Mouse (Mus musculus) mouse embryonic stem cell (cell line): Measurements from ENCODE around the gene Ackr2.

ENCODE experiments used
- in situ Hi-C, 2 experiments: fragments of 300-500 bp; cut with MboI; formaldehyde crosslinking; loops; 1 replicate in 1 of 2; 3 replicates in 1 of 2; pipeline ENCODE4 v1.14.3; 2019 to 2020; ENCODE audit warnings: low sequenced_read_pairs in 2 of 2, low pct_unique_long_range_greater_than_20kb in 1 of 2, mixed read lengths in 1 of 2; ENCODE audit not compliant: unreplicated experiment in 1 of 2

Gene Ackr2

DNA sequence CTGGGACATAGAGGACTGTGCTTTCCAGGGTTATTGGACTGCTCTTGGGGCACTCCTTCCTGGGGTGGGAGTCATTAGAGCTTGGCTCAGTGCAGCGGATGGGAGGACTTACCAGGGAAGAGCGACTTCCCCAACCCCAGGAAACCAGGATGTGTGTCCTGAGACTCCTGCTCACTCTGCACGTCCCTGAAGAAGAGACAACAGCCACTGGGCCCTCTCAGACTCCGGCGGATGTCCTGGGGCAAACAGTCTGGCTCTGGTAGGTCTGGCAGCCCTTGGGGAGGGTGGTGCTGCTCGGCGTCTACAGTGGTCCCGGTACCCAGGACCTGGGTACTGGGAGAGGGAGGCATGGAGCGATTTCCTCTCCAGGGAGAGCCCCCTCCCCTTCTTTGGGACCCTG lies at the start of gene Ackr2:
TSS of gene Ackr2 (plus strand) at position 111 of the 400 bp plus-strand sequence.
- in situ Hi-C loops, result no loop called here

DNA sequence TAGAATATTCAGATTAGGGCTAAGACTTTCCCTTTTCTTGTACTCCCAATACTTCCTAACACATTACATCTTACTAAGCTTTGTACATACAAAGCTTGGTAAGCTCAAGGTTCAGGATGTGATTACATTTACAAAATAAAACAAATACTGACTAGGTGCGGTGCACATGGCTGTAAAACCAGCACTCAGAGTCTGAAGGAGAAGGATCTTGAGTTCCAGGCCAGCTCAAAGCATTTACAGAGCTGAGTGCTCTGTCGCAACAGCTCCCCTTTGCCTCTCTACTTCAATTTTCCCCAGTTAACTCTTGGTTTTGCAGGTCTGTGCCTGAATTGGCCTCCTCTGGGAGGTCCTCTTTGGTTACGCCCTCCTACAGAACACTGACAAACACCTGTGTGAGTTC lies 43.9 kb upstream of the Ackr2 start:
- in situ Hi-C loops, result no loop called here

DNA sequence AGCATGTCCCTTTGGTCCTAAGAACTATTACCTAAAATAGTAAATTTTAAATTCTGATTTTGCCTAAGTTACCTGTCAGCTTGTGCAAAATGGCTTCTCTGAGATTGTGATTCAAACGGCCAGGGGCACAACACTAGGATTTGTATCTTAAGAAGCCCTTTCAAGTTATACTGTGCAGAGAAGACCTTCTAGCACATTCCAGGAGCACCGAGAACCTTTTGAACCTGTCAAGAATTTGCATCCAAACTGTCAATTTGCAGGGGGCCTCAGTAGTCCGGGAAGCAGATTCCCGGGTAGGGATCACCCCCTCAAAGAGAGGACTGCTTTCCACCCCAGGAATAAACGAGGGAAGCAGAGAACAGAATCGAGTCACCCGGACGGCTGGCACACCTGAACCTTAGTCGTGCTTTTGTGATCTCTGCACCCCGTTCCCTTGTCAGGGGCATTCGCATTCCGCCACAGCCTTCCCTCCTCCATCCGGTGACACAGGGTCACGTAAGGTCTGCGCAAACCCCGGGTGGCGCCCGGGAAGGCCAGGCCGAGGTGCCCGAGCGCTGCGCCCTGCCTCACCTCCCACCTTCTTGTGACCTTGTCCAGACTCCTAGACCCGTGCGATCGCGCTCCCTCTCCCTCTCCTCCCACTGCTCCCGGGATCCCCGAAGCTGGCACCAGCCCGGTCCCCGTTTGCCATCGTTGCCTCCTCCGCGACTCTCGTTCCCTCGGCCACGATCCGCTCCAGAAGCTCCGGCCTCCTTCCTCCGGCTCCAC lies 41.3 kb upstream of the Ackr2 start:
- in situ Hi-C loops, result no loop called here

DNA sequence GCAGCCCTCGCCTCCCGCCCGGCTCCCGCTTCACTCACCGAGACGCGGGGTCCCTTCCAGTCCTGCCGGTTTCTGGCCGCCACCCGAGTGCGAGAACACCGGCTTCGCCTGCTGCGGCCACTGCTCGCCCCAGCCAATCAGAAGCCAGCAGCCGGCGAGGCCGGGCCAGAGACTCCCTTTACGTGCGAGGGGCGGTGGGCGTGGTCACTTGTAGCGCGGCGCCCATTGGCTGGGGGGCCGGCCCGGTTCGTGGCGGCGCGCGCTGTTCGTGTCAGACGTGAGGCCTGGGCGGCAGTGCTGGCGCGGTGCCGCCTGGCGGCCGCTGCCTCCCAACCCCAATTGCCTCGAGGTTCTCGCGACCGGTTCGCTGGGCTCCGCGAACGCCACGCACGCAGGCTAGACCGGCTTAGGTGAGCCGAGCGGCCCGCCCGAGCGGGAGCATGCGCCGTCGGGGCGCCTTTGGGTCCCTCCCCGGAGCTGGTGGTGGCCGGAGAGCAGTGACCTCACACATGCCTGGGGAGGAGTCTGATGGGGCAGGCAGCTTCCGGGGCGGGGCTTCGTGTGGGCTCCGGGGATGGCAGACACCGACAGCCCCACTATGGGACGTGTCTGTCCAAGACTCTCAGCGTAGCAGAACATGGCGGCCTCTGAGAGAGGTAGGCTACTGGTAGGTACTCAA lies 40.5 kb upstream of the Ackr2 start:
- in situ Hi-C loops, result no loop called here

DNA sequence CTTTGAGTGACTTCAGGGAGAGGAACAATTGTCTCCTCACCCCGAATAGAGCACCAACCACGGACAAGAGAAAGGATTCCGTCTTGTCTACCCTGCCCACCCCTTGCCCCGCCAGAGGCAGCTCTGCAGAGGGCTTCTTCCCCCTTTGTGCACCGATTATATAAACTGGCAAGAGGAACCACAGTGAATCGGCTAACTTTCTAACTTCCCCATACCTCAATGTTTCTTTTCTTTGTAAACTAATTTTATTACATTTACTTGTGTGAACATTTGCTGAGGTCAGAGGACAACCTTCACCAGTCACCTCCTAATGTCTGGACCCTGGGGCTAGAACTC lies 40.0 kb upstream of the Ackr2 start, which contains the start of gene Higd1a:
TSS of gene Higd1a (minus strand) at position 210 of the 336 bp plus-strand sequence.
- in situ Hi-C loops, result no loop called here

DNA sequence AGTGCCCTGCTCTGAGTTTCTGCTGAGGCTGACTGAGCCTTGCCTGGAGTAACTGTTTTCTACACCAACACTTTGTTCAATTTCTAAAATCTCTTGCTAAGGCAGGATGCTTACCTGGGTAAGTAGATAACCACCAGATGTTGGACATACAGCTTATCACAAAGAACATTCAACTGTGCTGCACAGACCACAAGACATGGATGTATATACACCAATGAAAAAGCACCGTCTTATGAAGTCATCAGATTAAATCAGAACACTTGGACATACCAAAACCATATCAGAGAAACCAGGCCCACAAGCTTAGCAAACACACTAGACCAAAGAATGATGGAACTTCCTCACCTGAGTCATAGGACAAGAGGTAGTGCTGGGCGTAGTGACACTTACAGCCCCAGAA lies 38.8 kb upstream of the Ackr2 start:
- in situ Hi-C loops, result no loop called here

DNA sequence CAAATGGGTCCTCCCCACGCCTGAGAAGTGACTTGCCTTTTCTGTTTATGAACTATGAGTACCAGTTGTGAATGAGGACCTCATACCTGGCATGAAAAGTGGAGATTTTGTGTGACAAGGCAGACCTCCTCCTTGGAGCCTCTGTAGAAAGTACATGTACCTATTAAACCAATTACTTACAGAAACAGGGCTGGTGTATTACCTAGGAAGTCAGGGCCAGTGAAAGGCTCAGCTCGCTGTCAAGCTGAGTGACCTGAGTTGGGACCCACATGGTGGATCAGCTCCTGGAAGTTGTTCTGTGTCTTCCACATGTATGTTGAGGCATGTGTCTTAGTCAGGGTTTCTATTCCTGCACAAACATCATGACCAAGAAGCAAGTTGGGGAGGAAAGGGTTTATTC lies 37.2 kb upstream of the Ackr2 start:
- in situ Hi-C loops, result no loop called here

DNA sequence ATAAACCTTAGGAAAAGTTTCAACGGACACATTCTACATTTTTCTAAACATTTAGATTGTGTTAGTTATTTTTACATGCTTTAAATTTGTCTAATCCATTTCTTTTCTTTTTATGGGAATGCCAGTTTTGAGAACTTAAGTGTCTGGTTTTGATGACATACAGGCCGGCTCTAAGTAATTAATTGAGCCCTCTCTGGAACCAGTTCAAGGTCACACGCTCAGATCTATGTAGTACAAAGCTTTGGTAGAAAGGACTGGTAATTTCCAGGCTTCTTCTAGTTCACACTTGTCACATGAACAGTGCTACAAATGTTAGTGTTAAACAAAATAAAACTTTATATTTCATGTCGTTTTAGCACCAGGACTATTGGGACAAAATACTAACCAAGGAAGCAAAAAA lies 33.3 kb upstream of the Ackr2 start:
- in situ Hi-C loops, result no loop called here

DNA sequence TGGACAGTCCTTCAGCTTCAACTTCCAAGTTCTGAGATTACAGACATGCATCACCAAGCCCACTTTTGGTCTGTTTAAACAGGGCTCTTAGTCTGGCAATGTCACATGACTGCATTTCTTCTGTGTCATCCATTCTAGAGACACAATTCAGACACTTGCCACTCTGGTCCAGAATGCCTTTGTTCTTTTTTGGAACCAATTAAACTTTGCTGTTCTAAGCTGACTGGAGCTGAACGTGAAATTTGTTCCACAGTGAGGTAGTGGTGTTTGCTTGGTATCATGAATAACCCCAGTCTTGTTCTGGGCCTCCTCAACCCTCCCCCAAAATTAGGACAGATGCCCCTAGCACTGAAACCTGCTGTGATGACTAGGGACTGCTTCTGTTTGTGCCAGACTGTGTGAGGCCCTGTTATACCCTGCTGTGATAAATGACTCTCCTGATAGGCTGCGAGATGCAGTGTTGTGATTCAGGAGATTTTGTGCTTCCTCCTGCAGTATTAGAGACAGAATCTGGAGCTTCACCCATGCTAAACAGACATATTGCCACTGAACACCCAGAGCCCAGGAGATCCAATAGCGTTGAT lies 32.6 kb upstream of the Ackr2 start:
- in situ Hi-C loops, result no loop called here

DNA sequence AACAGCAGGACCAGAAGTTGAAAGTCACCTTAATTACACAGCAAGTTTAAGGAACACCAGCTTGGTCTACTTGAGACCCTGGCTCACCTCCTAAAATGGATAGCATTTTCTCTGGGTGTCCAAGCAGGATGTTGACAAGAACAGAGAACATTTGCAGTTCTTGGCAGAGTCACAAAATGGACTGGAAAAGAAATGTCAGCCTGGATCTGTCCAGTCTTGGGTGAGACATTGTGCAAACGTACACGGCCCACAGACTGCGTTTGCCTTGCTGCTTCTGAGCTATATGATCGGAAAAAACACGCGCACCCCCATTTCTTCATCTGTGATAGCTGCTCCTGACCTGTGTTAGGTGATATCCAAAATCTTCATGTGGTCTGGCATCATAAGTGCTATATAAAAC lies 30.5 kb upstream of the Ackr2 start:
- in situ Hi-C loops, result no loop called here

DNA sequence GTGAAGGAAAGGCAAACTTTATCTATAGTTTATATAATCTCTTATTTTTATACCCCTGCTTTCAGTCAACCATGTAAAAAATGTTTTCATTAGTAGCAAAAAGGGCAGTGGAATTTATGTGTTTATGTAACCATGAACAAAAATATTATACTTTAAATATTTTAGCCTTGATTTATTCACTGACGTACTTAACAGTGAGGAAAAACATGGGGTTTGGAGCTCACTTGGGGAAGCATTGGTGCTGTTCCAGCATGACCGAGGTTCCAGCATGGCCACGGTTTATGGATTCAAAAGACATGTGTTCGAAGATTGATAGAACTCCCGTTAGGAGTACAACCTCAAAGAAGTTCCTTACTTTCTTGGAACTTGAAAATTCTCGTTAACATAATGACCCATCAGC lies 29.9 kb upstream of the Ackr2 start:
- in situ Hi-C loops, result no loop called here

DNA sequence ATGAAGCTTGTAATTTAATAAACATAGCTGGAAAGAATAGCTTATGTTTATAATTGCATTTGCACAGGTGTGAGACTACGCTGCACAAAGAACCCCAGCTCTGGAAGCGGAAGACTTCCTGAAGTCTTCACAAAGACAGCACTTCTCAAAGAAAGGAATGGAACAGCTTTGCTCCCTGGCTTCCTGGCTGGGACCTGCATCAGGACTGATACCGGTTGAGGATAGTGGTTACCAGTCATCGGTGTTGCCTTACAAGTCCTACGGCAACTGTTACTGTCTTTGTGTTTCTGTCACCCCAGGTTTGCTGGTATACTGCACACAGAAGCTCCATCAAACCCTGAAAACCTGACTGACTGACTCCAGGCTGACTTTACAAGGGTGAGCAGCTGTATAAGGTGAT lies 28.7 kb upstream of the Ackr2 start:
- in situ Hi-C loops, result no loop called here

DNA sequence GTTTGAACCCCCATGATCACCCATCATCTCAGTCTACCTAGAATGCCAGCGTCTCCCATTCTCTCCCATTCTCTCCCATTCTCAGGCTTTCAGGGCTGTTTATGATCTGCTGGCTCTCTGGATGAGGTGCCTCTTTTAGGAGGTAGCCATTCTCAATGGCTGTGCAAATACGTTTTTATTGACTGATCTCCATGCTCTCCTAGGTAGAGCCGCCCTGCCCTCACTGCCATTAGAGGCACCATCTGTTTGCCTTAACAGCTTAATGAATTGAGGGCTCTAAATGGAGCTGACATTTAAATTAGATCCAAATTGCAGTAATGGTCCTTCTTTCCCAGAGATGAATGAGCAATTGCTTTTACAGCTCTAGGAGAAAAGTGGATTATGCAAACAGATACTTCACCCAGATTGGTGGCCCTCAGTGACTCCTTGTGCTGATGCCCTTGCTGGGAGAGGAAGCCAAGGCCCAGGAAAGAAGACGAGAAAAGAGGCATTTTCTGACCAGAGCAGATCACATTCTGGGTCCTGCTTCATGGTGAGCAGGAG lies 28.1 kb upstream of the Ackr2 start:
- in situ Hi-C loops, result no loop called here

DNA sequence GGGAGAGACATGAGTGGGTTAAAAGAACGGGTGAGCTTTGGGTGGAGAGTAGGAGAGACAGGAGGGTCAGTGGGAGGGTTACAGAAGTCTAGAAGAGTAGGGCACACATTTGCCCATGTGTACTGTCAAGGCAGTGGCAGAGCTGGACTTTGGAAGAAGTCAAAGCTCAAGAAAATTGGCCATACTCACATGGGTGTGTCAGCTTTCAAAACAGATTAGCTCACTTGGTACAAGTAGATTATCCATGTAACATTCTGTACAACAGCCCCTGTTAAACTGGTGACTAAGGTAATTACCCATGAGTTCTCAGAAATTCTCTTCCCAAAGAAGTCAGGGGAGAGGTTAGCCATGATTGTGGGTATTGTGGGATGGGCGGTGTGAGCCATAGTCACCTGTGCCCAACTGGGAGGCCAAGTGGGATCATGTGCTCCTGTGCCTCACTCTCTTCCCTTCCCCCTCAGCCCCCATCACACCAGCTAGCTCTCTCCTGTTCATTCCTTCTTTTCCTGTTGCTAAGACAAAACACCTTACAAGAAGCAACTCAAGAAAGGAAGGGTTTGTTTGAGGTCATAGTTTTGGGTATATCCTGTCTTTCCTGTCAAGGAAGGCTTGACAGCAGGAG lies 26.0 kb upstream of the Ackr2 start:
- in situ Hi-C loops, result no loop called here

DNA sequence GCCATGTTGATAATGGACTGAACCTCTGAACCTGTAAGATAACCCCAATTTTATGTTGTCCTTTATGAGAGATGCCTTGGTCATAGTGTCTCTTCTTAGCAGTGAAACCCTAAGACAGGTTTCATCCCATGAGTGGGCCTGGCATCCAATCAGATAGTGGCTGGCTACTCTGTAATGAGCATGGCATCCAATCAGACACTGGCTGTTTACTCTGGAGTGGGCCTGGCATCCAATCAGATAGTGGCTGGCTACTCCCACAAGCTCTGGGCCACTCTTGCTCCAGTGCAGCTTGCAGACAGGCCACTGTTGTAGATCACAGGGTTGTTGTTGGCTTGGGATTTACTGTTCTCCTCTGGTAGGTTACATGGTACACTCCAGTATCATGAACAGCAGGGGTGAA lies 24.6 kb upstream of the Ackr2 start:
- in situ Hi-C loops, result no loop called here

DNA sequence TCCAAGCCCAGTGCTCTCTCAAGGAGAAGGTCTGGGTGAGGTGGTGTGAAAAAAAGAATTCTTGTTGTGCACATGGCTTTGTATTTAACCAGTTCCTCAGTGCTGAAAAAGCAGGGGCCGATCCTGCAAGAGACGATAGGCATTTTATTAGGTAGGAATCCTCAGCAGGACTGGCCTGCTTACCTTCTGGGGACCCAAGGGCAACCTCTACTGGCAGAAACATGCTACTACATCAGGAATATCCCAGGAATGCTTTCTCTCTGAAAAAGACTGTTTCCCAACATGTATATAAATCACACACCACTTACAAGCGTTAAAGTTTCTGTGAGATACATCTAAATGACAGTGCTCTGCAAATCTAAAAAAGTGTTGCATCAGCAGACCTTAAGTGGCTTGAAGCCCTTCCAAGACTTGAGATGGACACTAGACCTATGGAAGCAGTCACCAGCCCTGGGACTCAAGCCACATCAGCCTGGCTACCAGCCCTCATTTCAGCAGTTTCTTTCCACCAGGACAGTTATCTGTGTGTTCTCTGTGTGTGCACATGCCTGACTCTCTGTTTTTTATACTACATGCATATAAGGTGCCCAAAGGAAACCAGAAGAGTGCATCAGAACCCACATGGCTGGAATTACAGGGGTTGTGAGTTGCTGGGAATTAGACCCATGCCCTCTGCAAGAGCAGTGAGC lies 21.0 kb upstream of the Ackr2 start:
- in situ Hi-C loops, result no loop called here

DNA sequence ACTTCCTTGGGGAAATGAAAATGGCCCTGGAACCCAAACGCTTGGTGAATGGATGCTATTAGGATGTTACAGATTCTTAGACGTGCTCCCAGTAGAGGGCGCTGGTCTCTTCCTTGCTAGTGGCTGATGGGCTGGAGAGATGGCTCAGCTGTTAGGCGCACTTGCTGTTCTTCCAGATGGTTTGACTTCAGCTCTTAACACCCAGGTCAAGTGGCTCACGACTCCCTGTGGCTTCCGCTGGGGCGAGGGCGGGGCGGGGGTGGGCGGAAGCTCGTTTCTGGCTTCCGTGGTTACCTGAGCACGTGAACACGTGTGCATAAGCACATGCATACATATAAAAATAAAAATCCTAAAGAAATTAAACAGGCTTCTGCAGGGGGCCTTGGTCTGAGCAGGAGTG lies 17.3 kb upstream of the Ackr2 start:
- in situ Hi-C loops, result no loop called here

DNA sequence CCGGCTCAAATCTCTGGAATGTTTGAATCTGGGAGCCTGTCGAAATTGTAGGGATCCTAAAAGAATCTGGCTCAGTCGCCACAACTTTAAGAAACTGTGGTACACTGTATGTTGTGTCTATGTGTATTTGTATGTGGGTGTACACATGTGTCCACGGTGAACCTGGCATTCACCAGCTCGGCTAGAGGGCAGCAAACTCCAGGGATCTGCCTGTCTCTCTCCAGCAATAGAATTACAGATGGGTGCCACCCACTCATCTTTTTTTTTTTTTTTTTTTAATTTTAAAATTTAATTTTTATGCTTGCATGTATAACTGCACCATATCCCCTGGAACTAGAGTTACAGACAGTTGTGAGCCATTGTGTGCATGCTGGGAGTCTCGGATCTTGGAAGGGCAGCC lies 16.9 kb upstream of the Ackr2 start:
- in situ Hi-C loops, result no loop called here

DNA sequence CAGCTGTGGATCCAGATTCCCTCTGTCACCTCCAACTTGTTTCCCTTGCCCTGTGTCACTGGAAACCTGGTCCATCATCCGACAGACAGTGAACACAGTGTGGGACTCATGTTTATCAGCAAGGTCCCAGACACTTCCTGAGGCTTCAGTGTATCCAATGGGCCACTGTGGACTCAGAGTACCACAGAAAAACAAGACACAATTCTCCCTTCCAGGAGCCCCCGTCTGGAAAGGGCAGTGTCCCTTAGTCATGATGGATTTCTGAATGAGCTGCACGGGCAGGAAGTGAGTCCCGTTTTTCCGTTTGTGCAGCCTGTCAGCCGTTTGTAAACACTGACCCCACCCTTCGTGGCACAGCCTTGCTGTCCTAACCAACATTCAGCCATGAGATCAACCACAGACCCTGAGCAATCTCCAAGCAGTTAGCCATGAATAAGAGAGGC lies 16.1 kb upstream of the Ackr2 start:
- in situ Hi-C loops, result no loop called here
